Mouse (Mus musculus) cerebellum, adult 8-10 months (tissue): ENCODE data around the gene Bad.
"Not testable (repeated sequence)": the region's sequence is repeated elsewhere in the genome, so short reads cannot be mapped to it uniquely, and the experiment has no call there.

ENCODE experiments used
- DNase-seq: peaks from one replicate; pipeline ENCODE4 v3.0.0; 2022

The Bad gene

GRCm38 (mm10) chr19:6941372-6942248 is at the start of gene Bad:
Gene Bad (plus strand): TSS chr19:6941861.
- peak; percentile 95 for DNase-seq

GRCm38 (mm10) chr19:6892512-6892911 is 49.1 kb upstream of the Bad start:
- DNase-seq = no peak

GRCm38 (mm10) chr19:6893731-6894451 is 47.8 kb upstream of the Bad start:
- DNase-seq = no peak

GRCm38 (mm10) chr19:6895608-6896305 is 45.9 kb upstream of the Bad start:
- not testable (repeated sequence) for DNase-seq

- no peak for DNase-seq
These were observed 42.0 kb upstream of the Bad start for GRCm38 (mm10) chr19:6899641-6900040.

GRCm38 (mm10) chr19:6903031-6903430 is 38.6 kb upstream of the Bad start:
- no peak for DNase-seq

GRCm38 (mm10) chr19:6904846-6905245 is 36.8 kb upstream of the Bad start:
- DNase-seq = no peak

GRCm38 (mm10) chr19:6905498-6906159 is 36.0 kb upstream of the Bad start:
- DNase-seq = no peak

GRCm38 (mm10) chr19:6906199-6906598 is 35.5 kb upstream of the Bad start:
- DNase-seq = peak; percentile 14

GRCm38 (mm10) chr19:6907094-6907493 is 34.6 kb upstream of the Bad start:
- DNase-seq = peak; percentile 31

- DNase-seq = peak; percentile 27
These were observed 33.7 kb upstream of the Bad start for GRCm38 (mm10) chr19:6907811-6908540.

- DNase-seq = no peak
These were observed 32.6 kb upstream of the Bad start for GRCm38 (mm10) chr19:6909021-6909420.

GRCm38 (mm10) chr19:6909507-6910289 is 32.0 kb upstream of the Bad start, which contains the start of the genes Trmt112 and Prdx5:
Gene Trmt112 (plus strand): TSS chr19:6909698.
Gene Prdx5 (minus strand): TSS chr19:6910106.
- DNase-seq = peak; percentile 85

GRCm38 (mm10) chr19:6910306-6910705 is 31.4 kb upstream of the Bad start:
- not testable (repeated sequence) for DNase-seq

- DNase-seq = peak; percentile 34
These were observed 30.3 kb upstream of the Bad start for GRCm38 (mm10) chr19:6911101-6912074.

- DNase-seq = peak; percentile 24
These were observed 29.3 kb upstream of the Bad start for GRCm38 (mm10) chr19:6912205-6912970.

- no peak for DNase-seq
These were observed 28.6 kb upstream of the Bad start for GRCm38 (mm10) chr19:6913036-6913435.

- DNase-seq = peak; percentile 22
These were observed 27.7 kb upstream of the Bad start for GRCm38 (mm10) chr19:6913991-6914390.

- DNase-seq = no peak
These were observed 27.1 kb upstream of the Bad start for GRCm38 (mm10) chr19:6914540-6914939.
